Mouse (Mus musculus) heart, postnatal 25 days (tissue): ENCODE measurements around the gene Gm20532. TPM values are rescaled to one million over a fixed set of nuclear protein-coding genes. Genes with fewer than 3 reads are reported as not detected.

Source experiments
- DNase-seq: peaks from one replicate; pipeline ENCODE4 v3.0.0; 2022; ENCODE audit warnings: low spot score
- intact Hi-C: fragments of 180-260 bp; cut with DNase I; formaldehyde crosslinking; loops from one replicate; pipeline ENCODE4 v1.15.1; 2025
- total RNA-seq, 2 experiments: library from RNA; stranded (reverse); gene quantifications; 2 replicates each; pipeline ENCODE4 v1.2.3; 2021

The Gm20532 gene
- total RNA-seq, 2 experiments from 2014 or later = not detected

- DNase-seq = no peak
- intact Hi-C loops = no loop called here
These were observed 7.0 kb downstream of the Gm20532 start for GRCm38 (mm10) chr2:26593211-26594021.

GRCm38 (mm10) chr2:26594022-26594346, 7.5 kb downstream of the Gm20532 start:
- intact Hi-C loops = no loop called here
- DNase-seq = no peak

GRCm38 (mm10) chr2:26594461-26594933, 8.1 kb downstream of the Gm20532 start:
- intact Hi-C loops = no loop called here
- DNase-seq = no peak

- no peak for DNase-seq
- intact Hi-C loops = no loop called here
These were observed 8.7 kb downstream of the Gm20532 start for GRCm38 (mm10) chr2:26594934-26595724.

GRCm38 (mm10) chr2:26595725-26596435, 9.4 kb downstream of the Gm20532 start:
- no peak for DNase-seq
- intact Hi-C loops = no loop called here

GRCm38 (mm10) chr2:26596898-26597297, 10.5 kb downstream of the Gm20532 start:
- intact Hi-C loops = no loop called here

GRCm38 (mm10) chr2:26597810-26598209, 11.4 kb downstream of the Gm20532 start:
- intact Hi-C loops = no loop called here

More at GRCm38 (mm10) chr2:26596898-26597297, 10.5 kb downstream of the Gm20532 start:
- no peak for DNase-seq

GRCm38 (mm10) chr2:26598462-26598861, 12.0 kb downstream of the Gm20532 start:
- intact Hi-C loops = no loop called here
- DNase-seq = no peak

More at GRCm38 (mm10) chr2:26597810-26598209, 11.4 kb downstream of the Gm20532 start:
- DNase-seq = no peak

GRCm38 (mm10) chr2:26599965-26600364, 13.5 kb downstream of the Gm20532 start:
- intact Hi-C loops = no loop called here
- DNase-seq = no peak

GRCm38 (mm10) chr2:26600664-26601063, 14.2 kb downstream of the Gm20532 start:
- intact Hi-C loops = no loop called here

GRCm38 (mm10) chr2:26601595-26601994, 15.2 kb downstream of the Gm20532 start:
- no peak for DNase-seq
- intact Hi-C loops = no loop called here

More at GRCm38 (mm10) chr2:26600664-26601063, 14.2 kb downstream of the Gm20532 start:
- no peak for DNase-seq

GRCm38 (mm10) chr2:26602631-26603030, 16.2 kb downstream of the Gm20532 start:
- no peak for DNase-seq
- intact Hi-C loops = loop anchor here (2.0 kb wide), 1 partner anchor 38 kb away; no protein-coding TSS in a partner anchor

GRCm38 (mm10) chr2:26603159-26603558, 16.7 kb downstream of the Gm20532 start:
- DNase-seq = no peak

GRCm38 (mm10) chr2:26603720-26604671, 17.6 kb downstream of the Gm20532 start, which contains the start of gene Agpat2:
Gene Agpat2, minus strand, starts transcription at chr2:26604417.
- intact Hi-C loops = loop anchor here (2.0 kb wide), 1 partner anchor 37 kb away; no protein-coding TSS in a partner anchor

More at GRCm38 (mm10) chr2:26603159-26603558, 16.7 kb downstream of the Gm20532 start:
- intact Hi-C loops = loop anchor here (2.0 kb wide), 1 partner anchor 38 kb away; no protein-coding TSS in a partner anchor

GRCm38 (mm10) chr2:26605331-26605730, 18.9 kb downstream of the Gm20532 start:
- no peak for DNase-seq
- intact Hi-C loops = no loop called here

More at GRCm38 (mm10) chr2:26603720-26604671, 17.6 kb downstream of the Gm20532 start, which contains the start of gene Agpat2:
- DNase-seq = peak; percentile 74

GRCm38 (mm10) chr2:26606579-26606978, 20.1 kb downstream of the Gm20532 start:
- intact Hi-C loops = no loop called here
- no peak for DNase-seq

GRCm38 (mm10) chr2:26607056-26607910, 20.8 kb downstream of the Gm20532 start:
- DNase-seq = no peak
- intact Hi-C loops = no loop called here

GRCm38 (mm10) chr2:26608781-26609180, 22.3 kb downstream of the Gm20532 start:
- DNase-seq = no peak
- intact Hi-C loops = no loop called here
